Mouse (Mus musculus) hindbrain, embryonic 16.5 days (tissue): ENCODE data around the gene Rybp. TPM values are rescaled to one million over a fixed set of nuclear protein-coding genes. Genes with fewer than 3 reads are reported as not detected.
A peak's percentile ranks its signal among the peaks of the same experiment; 100 is the strongest.

Source experiments
- ATAC-seq: fragments of 200-750 bp; cut with Nextera tagmentation; 2 replicates; pipeline ENCODE4 v1.8.0; 2017; ENCODE audit warnings: moderate TSS enrichment, moderate library complexity
- H3K27ac ChIP-seq: fragments of 300-500 bp; sonication (generic); 2 replicates; pipeline ENCODE4 v1.5.1; 2014; ENCODE audit warnings: low read depth, mild to moderate bottlenecking, control low read depth, low read length, moderate library complexity
- H3K27me3 ChIP-seq: fragments of 300-500 bp; sonication (generic); replicated peaks from 2 replicates; pipeline ENCODE4 v1.6.1; 2014; ENCODE audit warnings: low read length; ENCODE audit not compliant: control insufficient read depth, insufficient read depth
- H3K36me3 ChIP-seq: fragments of 300-500 bp; sonication (generic); 2 replicates; pipeline ENCODE4 v1.6.1; 2014; ENCODE audit warnings: mild to moderate bottlenecking, low read length, moderate library complexity, mixed read lengths; ENCODE audit not compliant: control insufficient read depth, insufficient read depth
- H3K4me1 ChIP-seq: fragments of 300-500 bp; sonication (generic); 2 replicates; pipeline ENCODE4 v1.6.1; 2014; ENCODE audit warnings: low read depth, low read length; ENCODE audit not compliant: control insufficient read depth, insufficient read depth
- H3K4me2 ChIP-seq: fragments of 300-500 bp; sonication (generic); 2 replicates; pipeline ENCODE4 v1.6.1; 2014; ENCODE audit warnings: mild to moderate bottlenecking, low read length, control low read depth, moderate library complexity
- H3K4me3 ChIP-seq: fragments of 300-500 bp; sonication (generic); 2 replicates; pipeline ENCODE4 v1.5.1; 2014; ENCODE audit warnings: mild to moderate bottlenecking, low read length, control low read depth, moderate library complexity
- H3K9ac ChIP-seq: fragments of 300-500 bp; sonication (generic); 2 replicates; pipeline ENCODE4 v1.6.1; 2014; ENCODE audit warnings: low read depth, mild to moderate bottlenecking, control low read depth, low read length, moderate library complexity
- H3K9me3 ChIP-seq: fragments of 300-500 bp; sonication (generic); 2 replicates; pipeline ENCODE4 v1.6.1; 2014; ENCODE audit warnings: mild to moderate bottlenecking, low read length, moderate library complexity; ENCODE audit not compliant: control insufficient read depth
- WGBS: fragments of 180-500 bp; shearing (Covaris S2); extraction: QIAGEN DNeasy Blood & Tissue Kit; methylation state at CpG from one replicate; pipeline ENCODE4 v1.1.7; 2014; 5-methylcytosine and 5-hydroxymethylcytosine counted together
- polyA plus RNA-seq: library from polyadenylated mRNA; unstranded; fragments of >200 nt; fragmentation: Nextera tagmentation; extraction: Ambion mirVana; gene quantifications from 2 replicates; pipeline ENCODE4 v1.2.1, GENCODE M21; 2015

Gene Rybp
- polyA plus RNA-seq, 1 experiment from 2014 or later = 14.2 TPM

- ATAC-seq = peak; percentile 77
- 3% methylated on average over 14 of the region's 14 CpGs for WGBS
- 0 out of 2 replicates have a peak overlapping the region, but pooled peaks have one; percentile 15 for H3K9ac ChIP-seq
- H3K4me3 ChIP-seq = no peak overlapping the region
- H3K27ac ChIP-seq = 0 out of 2 replicates have a peak overlapping the region, but pooled peaks have one; percentile 12
- H3K27me3 ChIP-seq = no peaks in the 10 kb centered on the region; the same call in none of the 2 replicates
- no peaks in the 10 kb centered on the region for H3K36me3 ChIP-seq
- H3K4me2 ChIP-seq = peak overlapping the region; percentile 27
- H3K9me3 ChIP-seq = no peaks in the 10 kb centered on the region
- H3K4me1 ChIP-seq = peaks cover 21% of the 10 kb centered on the region
Measured at GRCm38 (mm10) chr6:100206741-100207275, 80.5 kb downstream of the Rybp start.

GRCm38 (mm10) chr6:100206261-100206660 is 81.0 kb downstream of the Rybp start:
- no peaks in the 10 kb centered on the region for H3K36me3 ChIP-seq
- no peaks in the 10 kb centered on the region for H3K9me3 ChIP-seq
- peaks cover 21% of the 10 kb centered on the region for H3K4me1 ChIP-seq
- no peaks in the 10 kb centered on the region; the same call in none of the 2 replicates for H3K27me3 ChIP-seq
- no peak for ATAC-seq
- H3K27ac ChIP-seq = no peak overlapping the region
- no peak overlapping the region for H3K4me2 ChIP-seq
- H3K9ac ChIP-seq = no peak overlapping the region
- 56% methylated on average over 1 of the region's 1 CpGs for WGBS
- H3K4me3 ChIP-seq = no peak overlapping the region

GRCm38 (mm10) chr6:100204436-100204835 is 82.8 kb downstream of the Rybp start:
- peak; percentile 28; the same call in 1 of the 2 replicates for ATAC-seq
- Histone ChIP-seq H3K4me3 (no peak overlapping the region), H3K9me3 (no peaks in the 10 kb centered on the region), H3K4me2 (no peak overlapping the region), H3K27me3 (no peaks in the 10 kb centered on the region; the same call in none of the 2 replicates), H3K36me3 (no peaks in the 10 kb centered on the region), H3K27ac (no peak overlapping the region), H3K9ac (no peak overlapping the region), H3K4me1 (peaks cover 21% of the 10 kb centered on the region)
- 28% methylated on average over 7 of the region's 7 CpGs for WGBS

GRCm38 (mm10) chr6:100203492-100203891 is 83.8 kb downstream of the Rybp start:
- Histone ChIP-seq H3K4me1 (peaks cover 21% of the 10 kb centered on the region), H3K27me3 (no peaks in the 10 kb centered on the region; the same call in none of the 2 replicates), H3K27ac (no peak overlapping the region), H3K9ac (no peak overlapping the region), H3K4me2 (no peak overlapping the region), H3K36me3 (no peaks in the 10 kb centered on the region), H3K9me3 (no peaks in the 10 kb centered on the region), H3K4me3 (no peak overlapping the region)
- WGBS = 17% methylated on average over 3 of the region's 3 CpGs
- ATAC-seq = peak; percentile 24; the same call in 1 of the 2 replicates

GRCm38 (mm10) chr6:100202091-100202490 is 85.2 kb downstream of the Rybp start:
- no peak overlapping the region for H3K4me2 ChIP-seq
- H3K4me3 ChIP-seq = no peak overlapping the region
- H3K36me3 ChIP-seq = no peaks in the 10 kb centered on the region
- H3K9me3 ChIP-seq = no peaks in the 10 kb centered on the region
- H3K9ac ChIP-seq = no peak overlapping the region
- no peaks in the 10 kb centered on the region; the same call in 1 of the 2 replicates for H3K27me3 ChIP-seq
- no peak overlapping the region for H3K27ac ChIP-seq
- peaks cover 25% of the 10 kb centered on the region for H3K4me1 ChIP-seq
- WGBS = 63% methylated on average over 1 of the region's 1 CpGs
- ATAC-seq = no peak

- Histone ChIP-seq H3K9me3 (no peaks in the 10 kb centered on the region), H3K9ac (no peak overlapping the region), H3K27me3 (no peaks in the 10 kb centered on the region), H3K27ac (peak overlapping the region; percentile 1; the same call in 1 of the 2 replicates), H3K36me3 (no peaks in the 10 kb centered on the region), H3K4me3 (no peak overlapping the region), H3K4me2 (no peak overlapping the region), H3K4me1 (peaks cover 19% of the 10 kb centered on the region)
- WGBS = 34% methylated on average over 5 of the region's 5 CpGs
- peak; percentile 78 for ATAC-seq
Measured at GRCm38 (mm10) chr6:100197102-100197501, 90.2 kb downstream of the Rybp start.

GRCm38 (mm10) chr6:100195870-100196409 is 91.3 kb downstream of the Rybp start:
- Histone ChIP-seq H3K9ac (0 out of 2 replicates have a peak overlapping the region, but pooled peaks have one; percentile 7), H3K9me3 (no peaks in the 10 kb centered on the region)

GRCm38 (mm10) chr6:100195091-100195490 is 92.2 kb downstream of the Rybp start:
- no peak overlapping the region for H3K4me2 ChIP-seq
- WGBS = 74% methylated on average over 5 of the region's 5 CpGs
- H3K4me3 ChIP-seq = no peak overlapping the region
- H3K4me1 ChIP-seq = peaks cover 19% of the 10 kb centered on the region
- ATAC-seq = no peak
- H3K9me3 ChIP-seq = no peaks in the 10 kb centered on the region
- H3K27me3 ChIP-seq = no peaks in the 10 kb centered on the region
- H3K9ac ChIP-seq = no peak overlapping the region
- no peak overlapping the region for H3K27ac ChIP-seq
- no peaks in the 10 kb centered on the region for H3K36me3 ChIP-seq

More at GRCm38 (mm10) chr6:100195870-100196409, 91.3 kb downstream of the Rybp start:
- WGBS = 11% methylated on average over 7 of the region's 7 CpGs
- H3K4me2 ChIP-seq = no peak overlapping the region
- H3K27ac ChIP-seq = peak overlapping the region; percentile 8; the same call in 1 of the 2 replicates
- no peaks in the 10 kb centered on the region for H3K27me3 ChIP-seq
- H3K36me3 ChIP-seq = no peaks in the 10 kb centered on the region
- peaks cover 19% of the 10 kb centered on the region for H3K4me1 ChIP-seq
- ATAC-seq = peak; percentile 62
- no peak overlapping the region for H3K4me3 ChIP-seq

- H3K27ac ChIP-seq = no peak overlapping the region
- H3K4me3 ChIP-seq = no peak overlapping the region
- H3K9me3 ChIP-seq = no peaks in the 10 kb centered on the region
- no peaks in the 10 kb centered on the region for H3K36me3 ChIP-seq
- H3K4me1 ChIP-seq = peaks cover 19% of the 10 kb centered on the region
- H3K27me3 ChIP-seq = no peaks in the 10 kb centered on the region
- 75% methylated on average over 7 of the region's 7 CpGs for WGBS
- ATAC-seq = no peak
- no peak overlapping the region for H3K9ac ChIP-seq
- H3K4me2 ChIP-seq = no peak overlapping the region
Measured at GRCm38 (mm10) chr6:100193760-100194159, 93.5 kb downstream of the Rybp start.
